Mouse (Mus musculus): ENCODE results near the gene Rhcg. TPM values are rescaled to one million over a fixed set of nuclear protein-coding genes. Genes with fewer than 3 reads are reported as not detected.

Gene Rhcg
- polyA plus RNA-seq (2012; rRNA removed), result 0.03 TPM in 2 replicates
- polyA plus RNA-seq (2014; fragmentation: Nextera tagmentation; extraction: Ambion mirVana), result not detected in 2 replicates

DNA sequence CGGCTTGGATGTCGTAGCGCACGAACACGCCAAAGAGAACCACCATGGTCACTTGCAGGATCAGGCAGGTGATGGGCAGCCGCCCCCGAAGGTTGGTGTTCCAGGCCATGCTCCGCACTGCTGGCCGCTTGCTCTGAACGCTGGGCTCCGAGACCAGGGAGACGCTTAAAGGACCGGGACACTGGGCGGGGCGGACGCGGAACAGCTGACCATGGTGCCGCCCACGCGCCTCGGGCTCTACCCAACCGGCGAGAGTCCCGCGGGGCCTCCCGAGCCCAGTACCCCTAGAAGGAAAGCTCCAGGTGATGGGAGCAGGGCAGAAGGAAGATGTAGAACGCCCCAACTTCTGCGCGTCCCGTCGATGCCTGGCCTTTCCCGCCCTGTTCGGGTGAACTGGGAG is at the start of gene Rhcg:
Gene Rhcg (minus strand): TSS at position 240 of the 400 bp plus-strand sequence.
- no peak for ATAC-seq (ENCODE audit: insufficient read depth)
- 10% methylated on average over 33 of the region's 33 CpGs for WGBS (ENCODE audit: insufficient replicate concordance)
- no peak within 1 kb of the TSS for H3K4me3 ChIP-seq (ENCODE audit: insufficient read depth in 1 of 2, low read depth in 2 of 2, low read length in 2 of 2)
- H3K9me3 ChIP-seq (ENCODE audit: control insufficient read depth, low read length), result no peaks in the 10 kb centered on the region
- peaks cover 18% of the 10 kb centered on the region for H3K27me3 ChIP-seq (ENCODE audit: control insufficient read depth, insufficient read depth, low read length)
- DNase-seq (ENCODE audit: low read depth in 3 of 3, low spot score in 3 of 3), result no peak
- no peaks in the 10 kb centered on the region for H3K36me3 ChIP-seq (replicated peaks; ENCODE audit: control insufficient read depth, insufficient read depth, low read depth)
- TF ChIP-seq CTCF (IDR thresholded peaks at IDR 0.05; ENCODE audit: low read depth) (no peak), EP300 (IDR thresholded peaks at IDR 0.05; ENCODE audit: low read depth) (no peak)
- no peak within 1 kb of the TSS for H3K4me2 ChIP-seq (ENCODE audit: low read depth)
- H3K9ac ChIP-seq (replicated peaks), result no peak within 1 kb of the TSS
- H3K27ac ChIP-seq, result no peak within 1 kb of the TSS
- no peaks in the 10 kb centered on the region for H3K4me1 ChIP-seq (replicated peaks; ENCODE audit: control insufficient read depth in 2 of 2, insufficient read depth in 2 of 2, low read length in 1 of 2)

DNA sequence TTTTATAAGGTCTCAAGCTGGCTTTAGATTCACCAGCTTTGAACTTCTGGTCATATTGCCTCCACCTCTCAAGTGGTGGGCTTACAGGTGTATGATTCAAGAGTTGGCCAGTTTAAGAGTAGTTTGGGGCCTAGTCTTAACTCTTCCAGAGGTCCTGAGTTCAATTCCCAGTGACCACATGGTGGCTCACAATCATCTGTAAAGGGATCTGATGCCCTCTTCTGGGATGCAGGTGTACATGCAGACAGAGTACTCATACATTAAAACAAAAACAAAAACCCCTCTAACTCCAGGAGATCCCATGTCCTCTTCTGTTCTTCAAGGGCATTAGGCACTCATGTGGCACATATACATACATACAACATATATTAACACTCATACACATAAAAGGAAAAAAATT is 49.2 kb upstream of the Rhcg start:
- Histone ChIP-seq H3K9me3 (ENCODE audit: control insufficient read depth, low read length) (no peaks in the 10 kb centered on the region), H3K9ac (replicated peaks) (no peak overlapping the region), H3K4me1 (replicated peaks; ENCODE audit: control insufficient read depth in 2 of 2, insufficient read depth in 2 of 2, low read length in 1 of 2) (peaks cover 7 to 9% of the 10 kb centered on the region in 2 experiments), H3K27me3 (ENCODE audit: control insufficient read depth, insufficient read depth, low read length) (no peaks in the 10 kb centered on the region), H3K27ac (no peak overlapping the region), H3K36me3 (replicated peaks; ENCODE audit: control insufficient read depth, insufficient read depth, low read depth) (peaks cover 68% of the 10 kb centered on the region), H3K4me2 (ENCODE audit: low read depth) (no peak overlapping the region), H3K4me3 (ENCODE audit: insufficient read depth in 1 of 2, low read depth in 2 of 2, low read length in 2 of 2) (no peak overlapping the region)
- TF ChIP-seq CTCF (IDR thresholded peaks at IDR 0.05; ENCODE audit: low read depth) (peak; percentile 21; the same call in 1 of the 2 replicates), EP300 (IDR thresholded peaks at IDR 0.05; ENCODE audit: low read depth) (no peak)
- no peak for DNase-seq (ENCODE audit: low read depth in 3 of 3, low spot score in 3 of 3)
- no peak for ATAC-seq (ENCODE audit: insufficient read depth)

DNA sequence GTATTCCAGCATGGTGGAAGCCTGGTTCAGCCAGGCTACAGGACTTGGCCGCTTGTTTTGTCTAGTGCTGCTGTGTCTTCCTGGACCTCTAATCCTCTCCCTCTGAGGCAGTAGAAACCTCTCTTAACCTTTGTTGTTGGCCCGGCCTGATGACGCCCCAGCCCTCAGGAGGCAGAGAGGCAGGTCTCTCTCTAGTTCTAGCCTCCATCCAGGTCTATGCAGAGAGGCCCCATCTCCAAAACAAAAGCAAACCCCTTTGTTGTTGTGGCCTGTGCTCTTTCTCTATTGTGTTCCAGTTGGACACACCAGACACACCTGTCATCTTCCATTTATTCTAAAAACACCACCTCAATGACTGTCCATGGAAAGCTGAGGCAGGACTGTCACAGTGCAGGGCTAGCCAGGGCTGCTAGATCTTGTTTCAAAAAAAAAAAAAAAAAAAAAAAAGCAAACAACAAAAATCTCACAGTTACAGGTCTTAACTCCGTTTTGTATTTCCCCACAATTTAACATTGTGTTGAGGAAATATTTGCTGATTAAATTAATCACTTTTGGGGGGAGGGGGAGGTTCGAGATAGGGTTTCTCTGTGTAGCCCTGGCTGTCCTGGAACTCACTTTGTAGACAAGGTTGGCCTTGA is 43.9 kb upstream of the Rhcg start:
- Histone ChIP-seq H3K4me2 (ENCODE audit: low read depth) (peak overlapping the region; percentile 91), H3K36me3 (replicated peaks; ENCODE audit: control insufficient read depth, insufficient read depth, low read depth) (peaks cover 23% of the 10 kb centered on the region), H3K27me3 (ENCODE audit: control insufficient read depth, insufficient read depth, low read length) (no peaks in the 10 kb centered on the region), H3K4me3 (ENCODE audit: insufficient read depth in 1 of 2, low read depth in 2 of 2, low read length in 2 of 2) (peak overlapping the region; percentile 83 to 88), H3K9me3 (ENCODE audit: control insufficient read depth, low read length) (no peaks in the 10 kb centered on the region), H3K9ac (replicated peaks) (peak overlapping the region; percentile 88), H3K27ac (no peak overlapping the region), H3K4me1 (replicated peaks; ENCODE audit: control insufficient read depth in 2 of 2, insufficient read depth in 2 of 2, low read length in 1 of 2) (peaks cover 12 to 16% of the 10 kb centered on the region in 2 experiments)
- no peak for DNase-seq (ENCODE audit: low read depth in 3 of 3, low spot score in 3 of 3)
- 6% methylated on average over 5 of the region's 5 CpGs for WGBS (ENCODE audit: insufficient replicate concordance)
- no peak for TF ChIP-seq CTCF (IDR thresholded peaks at IDR 0.05; ENCODE audit: low read depth)
- no peak for TF ChIP-seq EP300 (IDR thresholded peaks at IDR 0.05; ENCODE audit: low read depth)
- ATAC-seq (ENCODE audit: insufficient read depth), result no peak

DNA sequence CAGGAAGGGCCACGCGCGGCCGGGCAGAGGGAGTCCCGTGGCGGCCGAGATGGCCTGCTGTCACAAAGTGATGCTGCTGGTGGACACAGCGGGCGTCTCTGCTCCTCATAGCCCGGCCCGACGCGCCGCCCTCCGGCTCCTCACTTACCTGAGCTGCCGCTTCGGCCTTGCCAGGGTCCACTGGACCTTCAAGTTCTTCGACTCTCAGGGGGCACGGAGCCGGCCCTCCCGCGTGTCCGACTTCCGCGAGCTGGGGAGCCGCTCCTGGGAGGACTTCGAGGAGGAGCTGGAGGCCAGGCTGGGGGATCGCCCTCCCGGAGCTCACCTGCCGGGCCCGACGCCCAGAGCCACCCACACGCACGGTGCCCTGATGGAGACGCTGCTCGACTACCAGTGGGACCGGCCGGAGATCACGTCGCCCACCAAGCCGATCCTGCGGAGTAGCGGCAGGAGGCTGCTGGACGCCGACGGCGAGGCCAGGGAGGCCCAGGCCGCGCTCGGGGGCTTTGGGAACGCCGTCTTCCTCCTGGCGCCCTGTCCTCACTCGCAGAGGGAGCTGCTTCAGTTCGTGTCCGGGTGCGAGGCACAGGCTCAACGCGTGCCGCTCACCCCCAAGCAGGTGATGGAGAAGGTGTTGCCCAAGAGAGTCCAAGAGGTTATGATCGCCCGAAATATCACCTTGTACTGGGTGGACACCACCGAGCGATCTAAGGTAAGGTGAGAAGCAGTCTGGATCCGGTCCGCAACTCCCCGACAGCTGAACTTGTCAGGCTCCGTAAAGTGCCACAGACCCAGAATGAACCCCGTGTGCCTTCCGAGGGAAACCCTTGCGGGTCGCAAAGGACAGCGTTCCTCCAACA is 43.1 kb upstream of the Rhcg start:
- WGBS (ENCODE audit: insufficient replicate concordance), result under 1% methylated on average over 70 of the region's 73 CpGs
- ATAC-seq (ENCODE audit: insufficient read depth) (peak; percentile 43), DNase-seq (ENCODE audit: low read depth in 3 of 3, low spot score in 3 of 3) (no peak)
- TF ChIP-seq EP300 (IDR thresholded peaks at IDR 0.05; ENCODE audit: low read depth) (no peak), CTCF (IDR thresholded peaks at IDR 0.05; ENCODE audit: low read depth) (no peak)
- peaks cover 12 to 16% of the 10 kb centered on the region in 2 experiments for H3K4me1 ChIP-seq (replicated peaks; ENCODE audit: control insufficient read depth in 2 of 2, insufficient read depth in 2 of 2, low read length in 1 of 2)
- no peaks in the 10 kb centered on the region for H3K9me3 ChIP-seq (ENCODE audit: control insufficient read depth, low read length)
- no peaks in the 10 kb centered on the region for H3K27me3 ChIP-seq (ENCODE audit: control insufficient read depth, insufficient read depth, low read length)
- H3K9ac ChIP-seq (replicated peaks), result peak overlapping the region; percentile 88
- peak overlapping the region; percentile 83 to 88 for H3K4me3 ChIP-seq (ENCODE audit: insufficient read depth in 1 of 2, low read depth in 2 of 2, low read length in 2 of 2)
- H3K27ac ChIP-seq, result no peak overlapping the region
- H3K36me3 ChIP-seq (replicated peaks; ENCODE audit: control insufficient read depth, insufficient read depth, low read depth), result peaks cover 15% of the 10 kb centered on the region
- peak overlapping the region; percentile 91 for H3K4me2 ChIP-seq (ENCODE audit: low read depth)

All from liver, embryonic 14.5 days (tissue).